Mouse (Mus musculus) c-Kit-positive CD71-positive TER-119-negative erythroid progenitor cells, embryonic 14.5 days (primary cell): ENCODE measurements around the gene Saa2.

Experiments used
- DNase-seq: peaks from one replicate; pipeline ENCODE4 v3.0.0-alpha.2; 2013; ENCODE audit warnings: low read depth

The Saa2 gene

GRCm38 (mm10) chr7:46762601-46763000, 11.0 kb downstream of the Saa2 start:
- no peak for DNase-seq

- no peak for DNase-seq
Measured at GRCm38 (mm10) chr7:46764672-46765071, 13.1 kb downstream of the Saa2 start.

- DNase-seq = no peak
Measured at GRCm38 (mm10) chr7:46767371-46767770, 15.8 kb downstream of the Saa2 start.

- no peak for DNase-seq
Measured at GRCm38 (mm10) chr7:46768451-46768850, 16.9 kb downstream of the Saa2 start.

GRCm38 (mm10) chr7:46770706-46771105, 19.1 kb downstream of the Saa2 start:
- peak; percentile 44 for DNase-seq

- DNase-seq = no peak
Measured at GRCm38 (mm10) chr7:46789177-46789849, 37.7 kb downstream of the Saa2 start.

GRCm38 (mm10) chr7:46793871-46794270, 42.3 kb downstream of the Saa2 start:
- no peak for DNase-seq

GRCm38 (mm10) chr7:46795287-46796205, 44.0 kb downstream of the Saa2 start, which contains the start of the genes Hps5 and Gtf2h1:
Gene Hps5, minus strand, starts transcription at chr7:46796064.
Gene Gtf2h1, plus strand, starts transcription at chr7:46796103.
- peak; percentile 97 for DNase-seq

- no peak for DNase-seq
Measured at GRCm38 (mm10) chr7:46796206-46796679, 44.7 kb downstream of the Saa2 start.

- DNase-seq = no peak
Measured at GRCm38 (mm10) chr7:46796779-46797178, 45.2 kb downstream of the Saa2 start.
